Mouse (Mus musculus) CH12.LX (cell line): ENCODE measurements around the gene Rspry1.

ENCODE experiments used
- BHLHE40 ChIP-seq: IDR thresholded peaks from 2 replicates; pipeline ENCODE4 v1.6.1; 2011; ENCODE audit warnings: mild to moderate bottlenecking, low read depth, low read length, improper control_type of control experiment
- CHD2 ChIP-seq: IDR thresholded peaks from 2 replicates; pipeline ENCODE4 v1.6.1; 2011; ENCODE audit warnings: low read length, improper control_type of control experiment
- CTCF ChIP-seq, 2 experiments: IDR thresholded peaks in 1 of 2; conservative IDR thresholded peaks in 1 of 2; 2 replicates each; pipeline ENCODE4 v1.5.1; 2011 to 2012; ENCODE audit warnings: low read depth in 2 of 2, low read length in 2 of 2, improper control_type of control experiment in 1 of 2, inconsistent platforms in 1 of 2, mild to moderate bottlenecking in 1 of 2, moderate library complexity in 1 of 2
- EP300 ChIP-seq: IDR thresholded peaks from 2 replicates; pipeline ENCODE4 v1.6.1; 2011; ENCODE audit warnings: low read length, improper control_type of control experiment
- GABPA ChIP-seq: IDR thresholded peaks from 2 replicates; pipeline ENCODE4 v1.6.1; 2012; ENCODE audit warnings: low read depth, low read length, improper control_type of control experiment, inconsistent platforms; ENCODE audit not compliant: insufficient replicate concordance
- HCFC1 ChIP-seq: IDR thresholded peaks from 2 replicates; pipeline ENCODE4 v1.6.1; 2012; ENCODE audit warnings: low read depth, mild to moderate bottlenecking, inconsistent platforms, low read length, improper control_type of control experiment
- MAFK ChIP-seq: IDR thresholded peaks from 2 replicates; pipeline ENCODE4 v1.6.1; 2011; ENCODE audit warnings: low read length, improper control_type of control experiment; ENCODE audit not compliant: insufficient replicate concordance
- MAZ ChIP-seq: IDR thresholded peaks from 2 replicates; pipeline ENCODE4 v1.6.1; 2012; ENCODE audit warnings: low read depth, mild to moderate bottlenecking, inconsistent platforms, low read length, improper control_type of control experiment, moderate library complexity
- NRF1 ChIP-seq: IDR thresholded peaks from 2 replicates; pipeline ENCODE4 v1.6.1; 2014; ENCODE audit warnings: low read depth, mild to moderate bottlenecking, inconsistent platforms, low read length, improper control_type of control experiment, moderate library complexity
- POLR2A ChIP-seq: IDR thresholded peaks from 2 replicates; pipeline ENCODE4 v1.6.1; 2011; ENCODE audit warnings: low read depth, mild to moderate bottlenecking, improper control_type of control experiment, low read length
- RAD21 ChIP-seq: IDR thresholded peaks from 2 replicates; pipeline ENCODE4 v1.6.1; 2011; ENCODE audit warnings: low read depth, mild to moderate bottlenecking, low read length, improper control_type of control experiment, moderate library complexity
- TBP ChIP-seq: conservative IDR thresholded peaks from 2 replicates; pipeline ENCODE4 v1.6.1; 2011; ENCODE audit warnings: low read depth, low read length, improper control_type of control experiment

GRCm38 (mm10) chr8:94564421-94564820 is 37.3 kb upstream of the Rspry1 start:
- no peak for TF ChIP-seq MAFK
- TF ChIP-seq CTCF (conservative IDR thresholded peaks at IDR 0.05 in 1 of 2, IDR thresholded peaks at IDR 0.05 in 1 of 2; ENCODE audit: low read depth in 2 of 2, low read length in 2 of 2) = no peak
- TF ChIP-seq EP300 = no peak
- TF ChIP-seq CHD2 = no peak
- TF ChIP-seq GABPA = no peak
- no peak for TF ChIP-seq RAD21
- TF ChIP-seq TBP = no peak
- no peak for TF ChIP-seq BHLHE40
- TF ChIP-seq NRF1 = no peak
- TF ChIP-seq MAZ = no peak
- no peak for TF ChIP-seq HCFC1
- no peak for TF ChIP-seq POLR2A
